Mouse (Mus musculus) C2C12 (cell line): ENCODE measurements around the gene Efhd1.

Experiments
- CTCF ChIP-seq: IDR thresholded peaks from one replicate; pipeline ENCODE4 v1.5.1; 2011; ENCODE audit not compliant: control insufficient read depth, insufficient read depth, insufficient read length
- MAX ChIP-seq: IDR thresholded peaks from one replicate; pipeline ENCODE4 v1.6.1; 2011; ENCODE audit warnings: mild to moderate bottlenecking, control low read depth
- MYOD1 ChIP-seq: IDR thresholded peaks from one replicate; pipeline ENCODE4 v1.6.1; 2011; ENCODE audit warnings: low read depth; ENCODE audit not compliant: control insufficient read depth, insufficient read length
- MYOG ChIP-seq: IDR thresholded peaks from one replicate; pipeline ENCODE4 v1.6.1; 2011; ENCODE audit not compliant: control insufficient read depth, insufficient read length; ENCODE audit errors: extremely low read depth
- USF1 ChIP-seq: IDR thresholded peaks from one replicate; pipeline ENCODE4 v1.6.1; 2011; ENCODE audit warnings: low read depth, mild to moderate bottlenecking, control low read depth, moderate library complexity

DNA sequence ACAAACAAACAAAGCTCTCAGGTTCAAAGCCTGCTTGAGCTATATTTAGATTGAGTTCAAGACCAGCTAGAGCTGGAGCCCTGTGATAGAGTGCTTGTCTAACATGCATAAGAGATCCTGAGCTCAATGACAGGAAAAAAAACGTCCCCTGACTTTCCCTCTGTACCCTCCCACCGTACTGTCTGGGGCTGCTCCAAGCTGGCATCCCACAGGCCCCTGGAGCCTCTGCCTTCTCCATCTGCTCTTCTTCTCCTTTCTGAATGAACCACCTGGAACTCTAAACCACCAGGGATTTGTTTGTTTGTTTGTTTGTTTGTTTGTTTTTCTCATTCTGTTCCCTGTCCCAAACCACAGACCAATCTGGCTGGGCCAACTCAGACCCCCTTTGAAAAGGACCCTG, 11.9 kb downstream of the Efhd1 start:
- no peak for TF ChIP-seq CTCF
- TF ChIP-seq USF1, result no peak
- no peak for TF ChIP-seq MAX
- no peak for TF ChIP-seq MYOD1
- TF ChIP-seq MYOG, result no peak
